Mouse (Mus musculus): ENCODE measurements around the gene Tat.

- TF ChIP-seq CTCF (IDR thresholded peaks at IDR 0.05; ENCODE audit: low read depth) (no peak), EP300 (IDR thresholded peaks at IDR 0.05; ENCODE audit: low read depth) (no peak)
Observed at GRCm38 (mm10) chr8:109997381-109997780, 7.1 kb downstream of the Tat start.

All from liver, postnatal 0 days (tissue).